Mouse (Mus musculus): ENCODE data around the gene Cfap54. TPM values are rescaled to one million over a fixed set of nuclear protein-coding genes. Genes with fewer than 3 reads are reported as not detected.

The Cfap54 gene
- polyA plus RNA-seq (2015; fragmentation: Nextera tagmentation; extraction: Ambion mirVana) = 3.7 and 3.8 TPM in 2 replicates

DNA sequence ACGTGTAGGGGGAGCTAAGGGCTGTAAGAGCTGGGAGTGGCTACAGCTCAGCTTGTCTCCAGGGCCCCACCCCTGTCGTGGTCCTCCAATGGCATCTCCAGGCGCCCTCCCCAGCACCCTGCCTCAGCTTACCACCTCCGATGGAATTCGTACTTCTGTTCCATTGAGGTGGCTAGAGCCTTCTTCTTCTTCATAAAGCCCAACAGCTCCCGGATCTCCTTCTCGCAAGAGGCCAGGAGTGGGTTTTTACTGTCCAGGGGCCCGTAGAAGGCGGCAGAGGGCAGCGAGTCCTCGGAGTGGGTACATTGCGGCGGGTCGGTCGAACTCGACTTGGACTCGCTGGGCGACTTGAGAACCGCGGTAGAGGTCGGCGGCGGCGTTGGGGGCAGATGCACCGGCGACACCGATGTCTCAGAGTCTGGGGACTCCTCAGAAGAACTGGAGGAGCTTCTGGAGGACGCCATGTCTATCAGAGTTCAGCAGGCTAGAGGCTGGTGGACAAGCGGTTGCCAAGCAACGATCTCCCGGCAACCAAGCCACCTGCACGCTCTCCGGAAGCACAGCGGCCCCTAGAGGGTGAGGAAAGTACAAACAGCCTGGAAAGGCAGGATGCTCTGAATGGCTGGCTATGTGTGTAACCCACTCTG, at the start of gene Cfap54:
Gene Cfap54 (minus strand): TSS at position 486 of the 647 bp plus-strand sequence.

Other genes starting within 250 kb of the Cfap54 start
- 35.4 and 39.0 TPM in 2 replicates for gene Cdk17, start 79.3 kb upstream of the Cfap54 start, polyA plus RNA-seq (2015; fragmentation: Nextera tagmentation; extraction: Ambion mirVana)
- 8.5 and 9.2 TPM in 2 replicates for gene Elk3, start 229.5 kb upstream of the Cfap54 start, polyA plus RNA-seq (2015; fragmentation: Nextera tagmentation; extraction: Ambion mirVana)

Data from neural tube, postnatal 0 days (tissue).